Mouse (Mus musculus): ENCODE results near the gene Tgoln1.

The Tgoln1 gene

GRCm38 (mm10) chr6:72630370-72630769 is 13.6 kb upstream of the Tgoln1 start:
- in situ Hi-C loops (cut with MboI, MseI): no loop called here

DNA sequence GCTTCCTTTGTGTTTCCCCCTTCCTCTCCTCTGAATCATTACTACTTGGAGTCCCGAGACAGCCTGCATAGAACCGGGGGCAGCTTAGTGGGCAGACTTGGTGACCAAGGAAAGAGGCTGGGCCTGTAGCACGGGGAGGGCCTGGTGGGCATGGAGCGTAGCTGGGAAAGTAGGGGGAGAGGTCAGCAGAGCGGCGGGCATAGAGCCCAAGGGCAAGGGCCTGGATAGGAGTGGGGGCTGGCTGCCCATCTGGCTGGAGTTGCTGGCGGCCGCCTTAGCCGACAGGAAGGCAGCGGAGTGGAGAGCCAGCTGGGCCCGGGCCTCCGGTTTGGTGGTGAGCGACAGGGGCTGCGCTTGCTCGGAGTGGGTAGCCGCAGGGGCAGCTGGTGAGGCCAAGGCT is 10.5 kb upstream of the Tgoln1 start:
- in situ Hi-C loops (cut with MboI, MseI): no loop called here

- in situ Hi-C loops (cut with MboI, MseI): no loop called here
These were observed 9.6 kb upstream of the Tgoln1 start for GRCm38 (mm10) chr6:72626391-72626790.

DNA sequence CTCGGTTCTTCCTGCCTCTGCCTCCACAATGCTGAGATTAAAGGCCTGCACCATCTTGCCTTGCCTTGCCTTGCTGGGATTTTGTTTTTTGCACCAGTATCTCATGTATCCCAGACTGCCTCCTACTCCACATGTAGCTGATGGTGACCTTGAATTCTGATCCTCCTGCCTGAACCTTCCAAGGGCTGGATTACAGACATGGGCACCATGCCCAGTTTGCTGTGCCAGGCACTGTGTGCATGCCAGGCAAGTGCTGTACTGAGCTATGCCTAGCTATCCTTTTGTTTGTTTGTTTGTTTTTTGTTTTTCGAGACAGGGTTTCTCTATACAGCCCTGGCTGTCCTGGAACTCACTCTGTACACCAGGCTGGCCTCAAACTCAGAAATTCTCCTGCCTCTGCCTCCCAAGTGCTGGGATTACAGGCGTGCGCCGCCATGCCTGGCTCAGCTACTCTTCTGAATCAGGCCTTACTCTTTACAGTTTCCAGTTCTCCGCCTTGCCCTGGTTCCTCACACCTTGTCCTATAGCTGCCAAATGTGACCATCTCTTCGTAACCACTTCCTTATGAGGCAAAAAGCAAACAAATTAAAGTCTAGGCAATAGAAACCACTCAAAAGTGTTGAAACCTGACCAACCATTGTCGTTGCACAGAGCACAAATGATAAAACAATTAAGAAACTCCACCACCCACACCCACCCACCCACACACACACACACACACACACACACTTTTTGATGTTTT is 7.0 kb upstream of the Tgoln1 start:
- in situ Hi-C loops (cut with MboI, MseI): no loop called here

GRCm38 (mm10) chr6:72622917-72623316 is 6.1 kb upstream of the Tgoln1 start:
- in situ Hi-C loops (cut with MboI, MseI): no loop called here

DNA sequence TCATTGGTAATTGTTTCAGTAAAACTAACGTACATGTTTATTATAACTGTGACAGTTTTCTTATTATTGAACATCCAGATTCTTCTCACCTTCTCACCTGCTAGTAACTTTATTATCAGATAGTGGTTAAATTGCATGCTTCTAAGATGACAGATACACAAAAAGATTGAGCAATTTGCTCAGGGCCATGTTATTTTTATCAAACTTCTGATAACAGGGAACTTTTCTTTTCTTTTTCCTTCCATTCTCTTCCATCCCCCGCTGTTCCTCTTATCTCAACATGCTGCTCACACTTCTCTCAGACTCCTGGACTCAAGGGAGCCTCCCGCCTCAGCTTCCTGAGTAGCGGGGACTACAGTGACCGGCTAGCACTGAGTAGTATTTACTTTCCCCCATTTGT is 4.1 kb upstream of the Tgoln1 start:
- in situ Hi-C loops (cut with MboI, MseI): no loop called here

GRCm38 (mm10) chr6:72619734-72620532 is 3.1 kb upstream of the Tgoln1 start:
- in situ Hi-C loops (cut with MboI, MseI): no loop called here

GRCm38 (mm10) chr6:72615561-72616375 is 1.0 kb downstream of the Tgoln1 start:
- in situ Hi-C loops (cut with MboI, MseI): no loop called here

- in situ Hi-C loops (cut with MboI, MseI): no loop called here
These were observed 1.6 kb downstream of the Tgoln1 start for GRCm38 (mm10) chr6:72615151-72615550.

- in situ Hi-C loops (cut with MboI, MseI): no loop called here
These were observed 6.5 kb downstream of the Tgoln1 start for GRCm38 (mm10) chr6:72610261-72610660.

DNA sequence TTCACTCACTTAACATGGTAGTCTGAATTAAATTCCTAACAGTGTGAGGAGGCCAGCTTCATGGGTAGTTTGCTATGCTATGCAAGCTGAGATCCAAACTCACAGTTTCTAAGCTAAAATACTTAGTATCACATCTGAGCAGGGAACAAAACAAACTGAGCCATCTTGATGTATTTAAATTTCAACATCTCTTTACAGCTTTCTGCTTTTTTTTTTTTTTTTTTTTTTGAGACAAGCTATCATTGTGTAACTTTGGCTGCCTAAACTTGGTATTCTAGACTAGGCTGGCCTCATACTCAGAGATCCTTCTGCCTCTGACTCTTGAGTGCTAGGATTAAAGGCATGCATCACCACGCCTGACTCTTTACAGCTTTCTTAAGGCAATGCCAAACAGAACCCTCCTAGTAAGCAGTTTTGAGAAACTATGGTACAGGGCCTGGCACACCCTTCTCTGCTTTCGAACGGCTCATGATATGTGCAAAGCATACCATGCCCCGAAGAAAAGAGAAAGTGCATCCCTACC is 8.1 kb downstream of the Tgoln1 start:
- in situ Hi-C loops (cut with MboI, MseI): no loop called here

DNA sequence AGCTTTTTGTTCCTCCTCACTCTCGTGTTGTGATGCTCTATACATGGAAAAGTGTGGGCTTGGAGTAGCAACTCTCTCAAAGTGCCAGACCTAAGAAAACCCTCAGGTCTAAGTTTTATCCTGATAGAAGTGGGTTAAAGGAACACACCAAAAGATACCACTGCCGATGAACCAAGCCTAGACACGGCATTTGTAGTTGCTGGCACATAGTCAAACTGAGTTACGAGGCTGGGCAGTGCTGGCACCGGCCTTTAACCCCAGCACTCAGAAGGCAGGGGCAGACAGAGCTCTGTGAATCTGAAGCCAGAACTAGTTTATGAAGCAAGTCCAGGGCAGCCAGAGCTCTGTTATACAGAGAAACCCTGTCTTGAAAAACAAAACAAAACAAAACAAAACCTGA is 9.1 kb downstream of the Tgoln1 start:
- in situ Hi-C loops (cut with MboI, MseI): no loop called here

DNA sequence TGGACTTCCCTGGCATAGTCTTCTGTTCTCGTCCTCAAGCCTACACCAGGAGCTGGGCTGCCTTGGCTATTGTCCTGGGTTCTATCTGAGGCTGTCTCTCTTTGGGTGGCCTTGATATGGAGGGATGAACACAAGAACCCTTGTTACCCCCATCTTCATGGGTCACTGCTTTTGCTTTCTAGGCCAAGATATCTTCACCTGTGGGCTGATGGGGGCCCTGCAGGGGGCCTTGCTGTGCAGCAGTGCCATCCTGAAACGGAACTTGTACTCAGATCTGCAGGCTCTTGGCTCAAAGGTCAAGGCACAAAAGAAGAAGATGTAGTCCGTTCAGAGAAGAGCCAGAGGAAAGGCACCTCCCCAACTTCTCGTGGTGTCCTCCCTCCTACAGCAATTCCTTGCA is 9.7 kb downstream of the Tgoln1 start:
- in situ Hi-C loops (cut with MboI, MseI): no loop called here

- in situ Hi-C loops (cut with MboI, MseI): no loop called here
These were observed 12.7 kb downstream of the Tgoln1 start for GRCm38 (mm10) chr6:72604066-72604465.

DNA sequence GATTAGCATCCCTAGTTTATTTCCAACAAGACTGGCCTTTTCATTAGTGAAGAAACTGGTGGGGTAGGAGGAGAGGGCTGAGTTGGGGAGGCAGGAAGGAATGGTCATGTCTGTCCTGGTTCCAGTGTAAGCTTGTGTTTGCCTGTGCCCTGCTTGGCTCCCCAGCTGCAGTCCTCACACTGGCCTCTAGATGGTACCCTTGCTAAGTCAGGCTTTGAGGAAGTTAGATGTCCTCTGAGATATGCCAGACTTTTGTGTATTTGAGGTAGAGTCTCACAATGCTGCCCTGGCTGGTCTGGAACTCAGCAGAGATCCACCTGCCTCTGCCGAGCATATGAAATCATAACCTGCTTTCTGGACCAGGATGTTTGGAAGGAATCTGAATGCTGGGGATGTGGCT is 15.1 kb downstream of the Tgoln1 start:
- in situ Hi-C loops (cut with MboI, MseI): no loop called here

DNA sequence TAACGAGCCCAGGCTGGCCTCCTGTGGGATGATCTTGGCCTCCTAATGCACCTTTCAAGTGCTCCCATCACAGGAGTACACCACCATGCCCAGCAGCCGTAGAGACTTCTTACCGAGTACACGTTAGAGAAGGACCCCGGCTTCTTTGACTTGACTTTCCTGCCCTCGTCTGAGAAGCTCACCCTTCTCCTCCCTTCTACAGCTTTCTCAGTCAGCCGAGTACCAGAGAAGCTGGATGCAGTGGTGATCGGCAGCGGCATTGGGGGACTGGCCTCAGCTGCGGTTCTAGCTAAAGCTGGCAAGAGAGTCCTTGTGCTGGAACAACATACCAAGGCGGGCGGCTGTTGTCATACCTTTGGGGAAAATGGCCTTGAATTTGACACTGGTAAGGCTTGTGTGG is 16.0 kb downstream of the Tgoln1 start:
- in situ Hi-C loops (cut with MboI, MseI): no loop called here

- in situ Hi-C loops (cut with MboI, MseI): no loop called here
These were observed 16.6 kb downstream of the Tgoln1 start for GRCm38 (mm10) chr6:72600216-72600615.

DNA sequence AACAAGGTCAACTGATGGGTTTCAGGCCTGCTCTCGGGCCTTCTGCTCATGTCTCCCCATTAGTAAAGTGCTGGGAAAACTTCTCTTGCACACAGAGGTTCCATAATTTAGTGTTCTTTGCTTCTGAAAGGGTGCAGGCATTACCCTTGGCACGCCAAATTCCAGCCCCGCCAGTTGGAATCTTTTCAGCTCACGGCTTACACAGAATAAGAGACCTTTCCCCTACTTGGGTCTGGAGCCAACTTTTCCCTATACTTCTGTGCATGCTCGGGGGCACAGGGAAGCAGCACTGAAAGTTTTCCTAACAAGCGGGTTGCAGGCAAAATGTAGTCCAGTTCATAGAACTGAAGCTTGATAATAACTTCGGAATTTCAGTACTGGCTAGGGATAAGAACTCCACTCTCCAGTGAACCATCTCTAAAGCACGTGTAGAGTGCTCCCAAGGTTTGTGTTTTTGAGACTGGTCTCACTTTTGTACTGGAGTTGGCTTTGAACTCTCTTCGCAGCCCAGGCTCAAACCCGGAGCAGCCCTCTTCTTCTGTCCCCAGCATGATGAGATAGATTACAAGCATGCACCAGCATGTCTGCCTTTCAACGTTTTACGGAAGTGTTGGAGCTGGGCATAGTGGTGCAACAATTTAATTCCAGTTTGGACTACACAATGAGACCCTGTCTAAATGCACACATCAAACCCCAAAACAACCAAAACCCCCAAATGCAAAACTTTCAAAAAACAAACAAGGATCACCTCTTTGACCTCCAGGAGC is 17.8 kb downstream of the Tgoln1 start:
- in situ Hi-C loops (cut with MboI, MseI): no loop called here

GRCm38 (mm10) chr6:72597956-72598753 is 18.6 kb downstream of the Tgoln1 start, which contains the start of the genes Elmod3 and Retsat:
Gene Elmod3 (minus strand): TSS chr6:72598413.
Gene Retsat (plus strand): TSS chr6:72598475.
- in situ Hi-C loops (cut with MboI, MseI): no loop called here
